In genomic region chr11:60034911-60035400, GRCm38 (mm10) we compare ENCODE assay signal across 12 mouse cellular contexts.
"Had no signal": no experiment of that assay in that cellular context is flagged by ENCODE, and none has a peak within 500 bp of the region (broad histone marks: within the 10 kb centered on the region; RNA-seq: fewer than 3 reads in every experiment).

No protein-coding gene starts in this region.

- ATAC-seq: lung, postnatal 0 days; midbrain, embryonic 13.5 days had no signal

- H3K36me3 ChIP-seq: limb, embryonic 15.5 days; midbrain, embryonic 13.5 days had no signal

- H3K9me3 ChIP-seq: limb, embryonic 15.5 days; midbrain, embryonic 13.5 days had no signal

- H3K9ac ChIP-seq: limb, embryonic 15.5 days; midbrain, embryonic 13.5 days had no signal

- DNase-seq: kidney, postnatal 36 days; layer of hippocampus, adult 9-11 months; layer of hippocampus, postnatal 36 days; lung, adult 2 months; lung, postnatal 36 days; right cerebral cortex, postnatal 25 days; thymus, postnatal 4 days had no signal

- H3K4me2 ChIP-seq: limb, embryonic 15.5 days; midbrain, embryonic 13.5 days had no signal

- H3K4me1 ChIP-seq: midbrain, embryonic 13.5 days had no signal

- H3K4me3 ChIP-seq: limb, embryonic 15.5 days; midbrain, embryonic 13.5 days had no signal

- H3K27ac ChIP-seq: kidney, postnatal 0 days; limb, embryonic 15.5 days; midbrain, embryonic 13.5 days; stomach, postnatal 0 days had no signal

- H3K27me3 ChIP-seq: limb, embryonic 15.5 days; midbrain, embryonic 13.5 days had no signal
